Mouse (Mus musculus) gastrocnemius, adult 2 months (tissue): ENCODE data around the gene Krt82. TPM values are rescaled to one million over a fixed set of nuclear protein-coding genes. Genes with fewer than 3 reads are reported as not detected.

ENCODE experiments used
- DNase-seq: peaks from one replicate; pipeline ENCODE4 v3.0.0; 2022
- H3K27ac ChIP-seq: fragments of 200-600 bp; 2 replicates; pipeline ENCODE4 v1.8.1; 2022; ENCODE audit warnings: mild to moderate bottlenecking
- H3K4me3 ChIP-seq: fragments of 200-600 bp; 2 replicates; pipeline ENCODE4 v1.8.1; 2022; ENCODE audit warnings: mild to moderate bottlenecking, moderate library complexity
- CTCF ChIP-seq: fragments of 200-600 bp; IDR thresholded peaks from 2 replicates; pipeline ENCODE4 v1.8.1; 2022; ENCODE audit warnings: antibody characterized with exemption, mild to moderate bottlenecking, moderate library complexity
- intact Hi-C: fragments of 180-260 bp; cut with DNase I; formaldehyde crosslinking; loops from one replicate; pipeline ENCODE4 v1.15.1; 2025
- microRNA-seq: library from miRNA; unstranded; fragments of <30 nt; microRNA quantifications from one replicate; pipeline ENCODE4 v1.2.0, GENCODE M21; 2021
- total RNA-seq, 2 experiments: library from RNA; stranded (reverse); gene quantifications; 2 replicates each; pipeline ENCODE4 v1.2.3; 2021

Gene Krt82
- total RNA-seq, 2 experiments from 2014 or later: not detected

DNA sequence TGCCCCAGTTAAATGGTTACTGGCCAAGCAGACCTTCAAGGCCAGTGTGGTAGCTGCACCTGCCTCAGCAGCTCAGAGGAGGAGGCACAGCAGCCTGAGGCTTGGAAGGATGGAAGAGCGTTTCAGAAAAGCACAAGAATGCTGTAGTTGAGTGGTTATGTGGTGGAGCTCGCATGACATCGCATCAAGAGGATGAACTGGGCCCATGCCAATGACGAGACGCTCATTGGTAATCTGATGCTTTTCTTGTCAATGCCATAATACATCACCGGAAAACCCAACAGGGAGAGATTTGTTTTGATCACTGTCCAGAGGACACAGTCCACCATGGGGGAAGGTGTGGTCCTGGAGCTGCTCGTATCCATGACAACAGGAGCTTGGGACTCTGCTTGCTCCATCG lies 55.2 kb downstream of the Krt82 start:
- intact Hi-C loops: no loop called here

DNA sequence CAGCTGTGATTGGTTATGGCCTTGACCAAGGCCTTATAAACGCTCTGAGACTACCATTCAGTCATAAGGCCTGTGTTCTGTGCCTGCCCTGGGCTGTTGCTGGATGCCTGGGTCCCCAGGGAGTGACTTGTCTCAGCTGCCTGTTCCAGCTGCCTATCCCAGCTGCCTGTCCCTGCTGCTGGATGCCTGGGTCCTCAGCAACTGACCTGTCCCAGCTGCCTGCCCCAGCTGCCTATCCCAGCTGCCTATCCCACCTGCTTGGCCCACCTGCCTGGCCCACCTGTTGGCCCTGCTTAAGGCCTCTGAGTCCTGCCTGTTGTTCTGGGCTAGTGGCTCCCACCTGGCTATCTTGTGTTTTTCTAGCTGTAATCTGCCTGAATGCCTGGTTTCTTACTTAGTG lies 56.3 kb downstream of the Krt82 start:
- Histone ChIP-seq H3K4me3 (no peak overlapping the region), H3K27ac (no peak overlapping the region)
- intact Hi-C loops: no loop called here
- no peak for DNase-seq
- no peak for TF ChIP-seq CTCF

More for the DNA sequence above, 55.2 kb downstream of the Krt82 start:
- H3K4me3 ChIP-seq: no peak overlapping the region
- no peak for DNase-seq
- no peak for TF ChIP-seq CTCF
- no peak overlapping the region for H3K27ac ChIP-seq

DNA sequence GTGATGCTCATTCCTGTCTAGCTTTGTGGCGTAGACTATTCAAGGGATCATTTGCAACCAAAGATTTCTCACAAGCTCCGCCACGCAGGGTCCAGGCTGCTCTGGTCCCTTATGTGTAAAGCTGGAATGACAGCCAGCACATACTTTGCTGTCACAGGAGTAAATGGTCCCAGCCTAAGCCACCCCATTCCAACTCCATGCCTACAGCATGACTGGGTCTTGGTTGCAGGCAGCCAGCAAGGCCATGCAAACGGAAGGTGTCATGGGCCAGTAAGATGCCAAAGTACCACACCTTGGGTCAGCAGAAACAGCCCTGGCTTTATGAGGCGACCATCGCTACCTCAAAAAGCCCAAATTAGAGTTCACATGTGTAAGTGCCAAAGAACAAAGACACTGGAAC lies 56.8 kb downstream of the Krt82 start:
- Histone ChIP-seq H3K4me3 (no peak overlapping the region), H3K27ac (no peak overlapping the region)
- no peak for DNase-seq
- intact Hi-C loops: no loop called here
- TF ChIP-seq CTCF: no peak

DNA sequence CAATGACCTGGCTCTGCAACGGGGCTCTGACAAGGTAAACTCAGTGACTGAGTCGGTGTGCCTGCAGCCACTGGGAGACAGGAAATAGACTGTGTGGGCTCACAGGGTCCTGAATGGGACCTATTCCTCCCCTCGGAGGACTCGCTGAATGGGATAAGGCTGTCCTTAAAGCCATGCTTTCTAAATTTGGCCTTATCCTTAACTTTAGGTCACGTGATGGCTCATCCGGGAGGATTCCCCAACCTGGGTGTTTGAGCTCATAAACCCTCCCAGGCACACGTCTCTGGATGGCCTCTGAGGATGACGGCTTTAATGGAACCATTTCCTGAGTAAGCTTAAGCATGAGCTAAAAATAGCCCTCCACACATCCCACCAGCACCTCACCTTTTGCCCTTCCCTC lies 57.7 kb downstream of the Krt82 start:
- Histone ChIP-seq H3K4me3 (no peak overlapping the region), H3K27ac (no peak overlapping the region)
- intact Hi-C loops: no loop called here
- no peak for DNase-seq
- no peak for TF ChIP-seq CTCF

DNA sequence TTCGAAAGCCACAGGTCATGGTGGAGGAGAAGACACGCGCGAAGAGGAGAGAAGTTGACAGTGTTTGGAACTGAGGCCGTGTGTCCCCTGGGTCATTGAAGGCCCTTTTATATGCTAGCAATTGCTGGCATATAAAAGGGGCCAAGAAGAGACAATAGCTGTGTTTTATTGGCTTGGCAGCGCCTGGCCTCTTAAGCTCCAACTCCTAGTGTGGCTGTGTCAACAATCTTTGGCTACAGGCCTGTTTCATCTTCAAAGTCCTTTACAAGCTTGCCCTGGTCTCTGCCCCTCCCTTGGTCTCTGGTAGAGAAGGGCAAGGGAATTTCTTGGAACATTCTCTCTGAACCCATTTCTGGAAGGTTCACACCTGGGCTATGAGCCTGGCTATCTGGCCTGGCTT lies 59.0 kb downstream of the Krt82 start, which contains the start of gene Krt83:
Krt83 (minus strand) TSS at position 82 of the 400 bp plus-strand sequence.
- H3K4me3 ChIP-seq: no peak within 1 kb of the TSS
- no peak within 1 kb of the TSS for H3K27ac ChIP-seq
- intact Hi-C loops: no loop called here
- DNase-seq: no peak
- TF ChIP-seq CTCF: no peak

Small RNA genes lying within 50 kb of the gene (microRNA-seq; reads per million reads assigned to microRNA genes)
- gene Gm44393 (not detected), gene Gm44460 (not detected)

Other genes starting within 250 kb of the Krt82 start
- gene Krt80, start 180.5 kb downstream of the Krt82 start, total RNA-seq: 1 to 10 TPM; 1.6 to 2.5 TPM
- gene Krt7, start 139.6 kb downstream of the Krt82 start, total RNA-seq: not detected
- gene Krt87, start 111.9 kb downstream of the Krt82 start, total RNA-seq: not detected
- gene Krt88, start 102.9 kb downstream of the Krt82 start, total RNA-seq: not detected
- not detected for gene Krt81, start 86.9 kb downstream of the Krt82 start, total RNA-seq
- not detected for gene Krt86, start 77.2 kb downstream of the Krt82 start, total RNA-seq
- not detected for gene Krt83, start 59.2 kb downstream of the Krt82 start, total RNA-seq
- not detected for gene Gm49425, start 33.4 kb downstream of the Krt82 start, total RNA-seq
- gene Krt84, start 17.8 kb downstream of the Krt82 start, total RNA-seq: not detected
- not detected for gene Krt90, start 12.3 kb upstream of the Krt82 start, total RNA-seq
- not detected for gene Krt75, start 23.2 kb upstream of the Krt82 start, total RNA-seq
- gene Gm5414, start 77.5 kb upstream of the Krt82 start, total RNA-seq: not detected
- not detected for gene Gm5478, start 96.7 kb upstream of the Krt82 start, total RNA-seq
- not detected for gene Krt6b, start 129.6 kb upstream of the Krt82 start, total RNA-seq
- gene Krt6a, start 143.6 kb upstream of the Krt82 start, total RNA-seq: not detected
- gene Krt5, start 162.2 kb upstream of the Krt82 start, total RNA-seq: not detected
- gene Krt71, start 192.4 kb upstream of the Krt82 start, total RNA-seq: not detected
- gene Krt72, start 235.8 kb upstream of the Krt82 start, total RNA-seq: not detected